Mouse (Mus musculus) thymus, postnatal 0 days (tissue): ENCODE results near the gene Fam19a3. TPM values are rescaled to one million over a fixed set of nuclear protein-coding genes. Genes with fewer than 3 reads are reported as not detected.
"Not testable (repeated sequence)": the region's sequence is repeated elsewhere in the genome, so short reads cannot be mapped to it uniquely, and the experiment has no call there.

Experiments
- DNase-seq: peaks from one replicate; pipeline ENCODE4 v3.0.0-alpha.2; 2015; ENCODE audit warnings: low spot score
- polyA plus RNA-seq: library from polyadenylated mRNA; unstranded; fragments of >200 nt; fragmentation: Nextera tagmentation; extraction: Ambion mirVana; gene quantifications from 2 replicates; pipeline ENCODE4 v1.2.1, GENCODE M21; 2015

Gene Fam19a3
- not detected in 2 replicates for polyA plus RNA-seq

DNA sequence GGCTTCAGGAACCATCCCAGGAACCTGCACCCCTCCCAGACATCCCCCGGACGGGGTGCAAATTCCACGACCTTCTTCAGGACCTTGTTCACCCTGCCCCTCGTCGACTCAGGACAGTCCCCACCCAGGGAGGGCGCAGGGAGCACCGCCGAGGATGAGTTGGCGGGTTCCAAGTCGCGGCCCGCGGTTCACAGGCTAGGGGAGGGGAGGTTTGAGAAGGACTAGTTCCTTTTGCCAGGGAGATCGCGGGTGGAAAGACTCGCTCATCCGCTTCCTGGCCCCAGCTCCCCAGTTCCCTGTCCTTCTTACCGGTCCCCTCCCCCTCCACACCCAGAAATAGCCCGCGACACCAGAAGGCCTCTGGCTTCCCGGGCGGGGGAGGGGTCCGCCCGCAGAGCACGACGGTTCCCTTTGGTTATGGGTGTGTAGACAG is at the start of gene Fam19a3:
Gene Fam19a3, minus strand, starts transcription at position 370 of the 433 bp plus-strand sequence.
- peak; percentile 51 for DNase-seq

DNA sequence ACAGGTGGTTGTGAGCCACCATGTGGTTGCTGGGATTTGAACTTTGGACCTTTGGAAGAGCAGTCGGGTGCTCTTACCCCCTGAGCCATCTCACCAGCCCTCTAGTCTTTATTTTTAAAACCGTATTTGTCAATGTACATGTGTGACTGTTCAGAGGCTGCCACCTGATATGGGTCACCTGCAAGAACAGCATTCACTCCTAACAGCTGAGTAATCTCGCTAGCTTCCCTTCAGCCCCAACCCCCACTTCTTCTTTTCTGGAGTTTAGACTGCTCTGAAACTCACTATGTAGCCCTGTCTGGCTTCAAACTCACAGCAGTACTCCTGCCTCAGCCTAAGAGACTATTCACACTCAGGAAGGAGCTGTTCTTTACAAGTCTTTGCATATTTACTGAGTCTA is 40.8 kb upstream of the Fam19a3 start:
- no peak for DNase-seq

DNA sequence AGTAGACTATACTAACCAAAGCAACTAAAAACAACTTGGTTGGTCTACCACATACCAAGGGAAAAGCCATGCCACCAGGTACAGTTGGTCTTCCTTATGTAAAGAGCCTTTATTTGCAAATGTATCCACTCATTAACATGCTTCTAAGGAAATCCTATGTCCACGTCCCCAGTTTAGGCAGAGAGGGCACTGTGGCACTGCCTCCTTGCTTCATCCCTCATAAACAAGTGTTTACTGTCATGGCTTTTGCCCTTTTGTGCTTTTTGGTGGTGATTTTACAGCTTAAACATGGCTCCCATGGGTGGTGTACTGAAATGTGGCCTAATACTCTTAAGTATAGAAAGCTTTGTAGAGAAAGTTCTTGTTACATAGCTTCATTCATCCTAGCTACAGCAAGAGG is 38.8 kb upstream of the Fam19a3 start:
- no peak for DNase-seq

GRCm38 (mm10) chr3:104818749-104819134 is 37.1 kb upstream of the Fam19a3 start:
- DNase-seq: no peak

DNA sequence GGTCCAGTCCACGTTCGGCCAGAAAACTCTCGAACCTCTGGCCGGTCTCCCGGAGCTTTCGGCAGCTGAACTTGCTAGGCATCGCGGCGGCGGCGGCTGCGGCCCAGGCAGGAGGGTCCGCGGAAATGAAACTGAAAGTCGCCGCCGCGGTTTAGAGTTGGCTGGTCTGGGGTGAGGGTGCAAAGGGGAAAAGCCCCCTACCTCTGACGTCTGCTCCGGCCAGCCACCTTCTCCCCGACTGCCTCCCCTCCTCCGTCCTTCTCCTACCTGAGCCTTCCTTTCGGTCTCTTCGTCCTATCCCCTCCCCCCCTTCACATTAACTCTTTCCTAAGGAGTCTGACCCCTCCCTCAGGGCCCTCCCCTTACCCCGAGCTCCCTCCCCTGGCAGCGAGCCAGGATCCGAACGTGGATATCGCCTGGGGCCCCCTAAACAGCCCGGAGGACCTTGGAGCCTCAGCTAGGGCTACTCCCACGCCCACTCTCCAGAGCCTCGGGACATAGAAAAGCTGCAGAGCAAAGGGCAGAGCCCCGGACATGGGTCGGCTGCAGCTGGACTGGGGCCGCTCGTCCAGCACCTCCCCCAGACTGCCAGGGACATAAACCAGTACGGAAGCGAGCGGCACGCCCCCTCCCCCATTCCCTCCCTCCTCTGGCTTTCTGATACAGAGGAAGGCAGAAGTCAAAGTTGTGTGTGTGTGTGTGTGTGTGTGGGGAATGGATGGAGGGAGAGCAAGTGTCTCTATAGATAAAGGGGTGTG is 36.5 kb upstream of the Fam19a3 start, which contains the start of gene Mov10:
Gene Mov10, minus strand, starts transcription at position 573 of the 758 bp plus-strand sequence.
- peak; percentile 60 for DNase-seq

- peak; percentile 58 for DNase-seq
These were observed 35.9 kb upstream of the Fam19a3 start for GRCm38 (mm10) chr3:104817481-104817990.

DNA sequence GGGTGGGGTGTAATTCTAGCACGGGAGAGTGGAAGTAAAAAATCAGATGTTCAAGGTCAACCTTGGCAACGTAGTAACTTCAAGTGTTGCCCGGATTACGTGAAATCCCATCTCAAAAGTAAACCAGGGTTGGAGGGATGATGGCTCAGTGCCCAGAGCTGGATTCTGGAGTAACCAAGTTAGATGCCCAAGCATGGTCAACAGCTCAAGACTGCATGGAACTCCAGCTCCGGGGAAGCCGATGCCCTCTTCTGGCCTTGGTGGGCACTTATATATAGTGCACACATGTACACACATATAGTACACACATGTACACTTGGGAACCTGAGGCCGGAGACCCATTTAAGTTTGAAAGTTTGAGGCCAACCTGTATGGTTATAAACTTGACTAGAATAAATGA is 34.5 kb upstream of the Fam19a3 start:
- no peak for DNase-seq

DNA sequence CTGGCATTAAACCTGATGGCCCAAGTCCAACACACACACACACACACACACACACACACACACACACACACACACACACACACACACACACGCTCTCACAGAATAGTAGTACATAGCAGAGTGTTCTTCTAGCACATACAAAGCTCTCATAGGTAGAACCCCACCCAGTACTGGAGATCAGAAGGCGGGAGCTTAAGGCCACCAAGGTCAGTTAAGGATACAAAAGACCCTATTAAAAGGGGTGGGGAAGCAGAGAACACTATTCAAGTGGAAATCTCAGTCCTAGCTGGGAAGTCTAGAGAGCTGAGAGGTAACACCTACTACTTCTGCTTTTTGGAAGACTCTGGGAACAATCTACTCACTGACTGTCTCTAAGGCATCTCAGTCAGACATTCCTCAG is 33.7 kb upstream of the Fam19a3 start:
- no peak for DNase-seq

DNA sequence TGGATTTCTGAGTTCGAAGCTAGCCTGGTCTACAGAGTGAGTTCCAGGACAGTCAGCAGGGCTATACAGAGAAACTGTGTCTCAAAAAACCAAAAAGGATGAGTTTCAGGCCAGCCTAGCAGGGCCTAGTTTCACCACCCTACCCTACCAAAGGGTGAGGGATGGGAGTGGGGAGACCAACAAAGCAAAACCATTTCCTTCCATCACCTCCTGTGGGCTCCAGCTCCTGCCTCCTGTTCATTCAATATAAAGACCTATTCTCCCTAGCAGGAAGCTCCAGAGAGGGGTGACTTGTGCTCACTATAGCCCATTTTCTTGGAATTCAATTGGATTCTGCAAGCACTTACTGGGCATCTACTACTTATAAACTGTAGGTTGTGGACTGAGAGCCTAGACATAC is 33.1 kb upstream of the Fam19a3 start:
- no peak for DNase-seq

DNA sequence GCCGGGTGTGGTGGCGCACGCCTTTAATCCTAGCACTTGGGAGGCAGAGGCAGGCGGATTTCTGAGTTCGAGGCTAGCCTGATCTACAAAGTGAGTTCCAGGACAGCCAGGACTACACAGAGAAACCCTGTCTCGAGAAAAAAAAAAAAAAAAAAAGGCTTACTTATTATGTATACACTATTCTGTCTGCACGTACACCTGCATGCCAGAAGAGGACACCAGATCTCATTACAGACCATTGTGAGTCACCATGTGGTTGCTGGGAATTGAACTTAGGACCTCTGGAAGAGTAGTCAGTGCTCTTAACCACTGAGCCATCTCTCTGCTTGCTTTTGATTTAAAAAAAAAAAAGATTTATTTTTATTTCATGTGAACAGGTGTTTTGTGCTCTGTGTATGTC is 31.6 kb upstream of the Fam19a3 start:
- DNase-seq: not testable (repeated sequence)

- no peak for DNase-seq
These were observed 30.6 kb upstream of the Fam19a3 start for GRCm38 (mm10) chr3:104812254-104812653.

DNA sequence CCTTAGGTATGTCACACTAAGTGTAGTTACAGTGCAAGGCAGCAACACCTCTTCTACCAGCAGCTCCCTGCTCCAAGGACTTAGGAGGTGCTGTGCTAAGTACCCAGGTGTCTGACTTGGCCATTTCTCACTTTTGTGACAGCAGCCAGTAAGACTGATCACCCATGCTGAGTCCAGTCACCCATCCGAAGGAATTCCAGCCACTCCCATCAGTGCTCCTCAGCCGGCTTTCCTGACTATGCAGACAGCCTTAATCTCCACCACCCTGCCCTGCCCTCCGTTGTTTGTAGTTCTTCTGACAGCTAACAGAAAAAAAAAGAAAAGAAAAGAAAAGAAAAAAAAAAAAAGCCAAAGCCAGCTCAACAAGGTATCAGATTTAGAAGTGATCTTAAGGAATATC is 30.1 kb upstream of the Fam19a3 start:
- DNase-seq: no peak

GRCm38 (mm10) chr3:104805539-104805938 is 23.9 kb upstream of the Fam19a3 start:
- no peak for DNase-seq

DNA sequence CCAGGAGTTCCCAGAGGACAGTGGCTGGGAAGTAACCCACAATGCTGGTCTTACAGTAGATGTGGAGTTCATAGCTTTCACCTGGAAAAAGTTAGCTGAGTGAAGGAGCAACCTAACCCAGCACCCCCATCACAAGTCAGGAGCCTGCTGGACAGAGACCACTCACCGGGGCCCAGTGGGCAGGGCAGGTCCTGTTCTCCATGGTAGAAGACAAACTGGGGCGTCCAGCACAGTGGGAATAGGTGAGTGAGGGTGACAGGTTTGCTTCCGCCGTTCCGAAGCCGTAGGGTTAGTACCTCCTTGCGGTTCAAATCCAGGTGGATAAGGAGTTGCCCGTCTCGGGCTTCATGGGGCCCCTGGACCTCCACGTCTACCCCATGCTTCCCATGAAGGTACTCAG is 22.7 kb upstream of the Fam19a3 start:
- no peak for DNase-seq

GRCm38 (mm10) chr3:104801481-104801880 is 19.8 kb upstream of the Fam19a3 start:
- no peak for DNase-seq

GRCm38 (mm10) chr3:104800681-104801080 is 19.0 kb upstream of the Fam19a3 start:
- DNase-seq: no peak

- DNase-seq: no peak
These were observed 14.9 kb upstream of the Fam19a3 start for GRCm38 (mm10) chr3:104796430-104797082.

DNA sequence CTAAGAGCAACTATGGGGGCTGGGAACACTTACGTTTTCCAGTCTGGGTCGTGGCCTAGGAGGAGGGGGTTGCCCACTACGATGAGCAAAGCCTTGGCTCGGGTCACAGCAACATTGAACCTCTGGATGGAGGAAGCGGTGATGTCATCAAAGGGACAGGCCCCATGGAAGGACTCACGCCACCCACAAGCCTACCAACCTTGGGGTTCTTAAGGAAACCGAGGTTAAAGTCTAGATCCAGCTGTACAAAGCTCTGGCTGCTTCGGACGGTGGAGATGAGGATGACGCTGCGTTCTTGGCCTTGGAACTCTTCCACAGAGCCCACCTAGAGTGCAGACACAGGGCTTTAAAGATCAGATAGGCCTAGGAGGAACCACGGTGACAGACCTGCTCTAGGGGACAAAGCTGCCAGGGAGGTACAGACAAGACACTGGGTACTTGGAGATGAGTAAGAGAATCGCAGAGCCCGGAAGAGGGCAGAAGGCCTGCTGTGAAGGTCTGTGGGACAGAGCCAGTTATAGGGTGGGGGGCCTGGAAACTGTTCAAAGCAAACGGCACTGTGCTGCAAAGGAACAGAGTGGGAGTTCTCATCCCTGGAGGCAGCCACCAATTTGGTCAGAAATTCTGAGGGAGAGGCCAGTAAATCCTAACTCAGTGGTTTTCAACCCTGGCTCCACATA is 14.2 kb upstream of the Fam19a3 start:
- DNase-seq: no peak

GRCm38 (mm10) chr3:104794953-104795470 is 13.4 kb upstream of the Fam19a3 start:
- no peak for DNase-seq

GRCm38 (mm10) chr3:104793871-104794828 is 12.5 kb upstream of the Fam19a3 start:
- DNase-seq: no peak
